Mouse (Mus musculus) bone marrow, adult 2 months (tissue): ENCODE results near the gene Cmpk2. TPM values are rescaled to one million over a fixed set of nuclear protein-coding genes. Genes with fewer than 3 reads are reported as not detected.

Experiments used
- H3K27ac ChIP-seq: fragments of 200-500 bp; 2 replicates; pipeline ENCODE4 v1.5.1; 2012; ENCODE audit warnings: low read depth, mild to moderate bottlenecking, control low read depth, inconsistent platforms, low read length; ENCODE audit not compliant: control insufficient read depth, poor library complexity, insufficient read depth
- H3K4me1 ChIP-seq: fragments of 200-500 bp; 2 replicates; pipeline ENCODE4 v1.6.1; 2011; ENCODE audit warnings: low read length; ENCODE audit not compliant: control insufficient read depth, insufficient read depth
- H3K4me3 ChIP-seq: fragments of 200-500 bp; replicated peaks from 2 replicates; pipeline ENCODE3; 2011; ENCODE audit warnings: mild to moderate bottlenecking, low read depth, low read length, control low read depth; ENCODE audit not compliant: control insufficient read depth
- CTCF ChIP-seq: fragments of 200-500 bp; IDR thresholded peaks from 2 replicates; pipeline ENCODE4 v1.5.1; 2011; ENCODE audit warnings: low read length, control low read depth; ENCODE audit not compliant: control insufficient read depth, insufficient read depth
- POLR2A ChIP-seq: fragments of 200-500 bp; IDR thresholded peaks from 2 replicates; pipeline ENCODE4 v1.6.1; 2011; ENCODE audit warnings: low read depth, mild to moderate bottlenecking, control low read depth, low read length, borderline replicate concordance; ENCODE audit not compliant: control insufficient read depth
- WGBS: fragments of 180-500 bp; shearing (Covaris S2); methylation state at CpG from one replicate; pipeline ENCODE4 v1.1.7; 2018; 5-methylcytosine and 5-hydroxymethylcytosine counted together
- polyA plus RNA-seq: library from polyadenylated mRNA; stranded (reverse); fragments of >200 nt; gene quantifications from 2 replicates; pipeline ENCODE4 v1.2.4, GENCODE M21; 2011; ENCODE audit warnings: low replicate concordance; ENCODE audit not compliant: missing spikeins, insufficient read depth, insufficient read length

The Cmpk2 gene
- polyA plus RNA-seq, 1 experiment, result 24.7 TPM

- WGBS, result 88% methylated on average over 4 of the region's 4 CpGs
- Histone ChIP-seq H3K27ac (no peak overlapping the region), H3K4me1 (peaks cover 1% of the 10 kb centered on the region; the same call in 1 of the 2 replicates), H3K4me3 (no peak overlapping the region)
- TF ChIP-seq CTCF, result no peak
- no peak for TF ChIP-seq POLR2A
Measured at GRCm38 (mm10) chr12:26446377-26447045, 22.5 kb upstream of the Cmpk2 start.

GRCm38 (mm10) chr12:26449483-26449882, 19.5 kb upstream of the Cmpk2 start:
- H3K4me3 ChIP-seq, result no peak overlapping the region
- TF ChIP-seq CTCF (no peak), POLR2A (no peak)
- WGBS, result 54% methylated on average over 2 of the region's 2 CpGs
- no peak overlapping the region for H3K27ac ChIP-seq
- peaks cover 6% of the 10 kb centered on the region; the same call in 1 of the 2 replicates for H3K4me1 ChIP-seq

GRCm38 (mm10) chr12:26451150-26451549, 17.9 kb upstream of the Cmpk2 start:
- TF ChIP-seq CTCF, result no peak
- no peak for TF ChIP-seq POLR2A
- no peak overlapping the region for H3K4me3 ChIP-seq
- H3K27ac ChIP-seq, result no peak overlapping the region
- 9% methylated on average over 1 of the region's 1 CpGs for WGBS
- H3K4me1 ChIP-seq, result peaks cover 7% of the 10 kb centered on the region; the same call in 1 of the 2 replicates

GRCm38 (mm10) chr12:26452951-26453350, 16.1 kb upstream of the Cmpk2 start:
- peaks cover 7% of the 10 kb centered on the region; the same call in 1 of the 2 replicates for H3K4me1 ChIP-seq
- TF ChIP-seq CTCF (no peak), POLR2A (no peak)
- no peak overlapping the region for H3K27ac ChIP-seq
- 3% methylated on average over 4 of the region's 4 CpGs for WGBS
- peak overlapping the region; percentile 16 for H3K4me3 ChIP-seq

GRCm38 (mm10) chr12:26454682-26455081, 14.3 kb upstream of the Cmpk2 start:
- Histone ChIP-seq H3K4me3 (peak overlapping the region; percentile 77), H3K27ac (peak overlapping the region; percentile 34; the same call in 1 of the 2 replicates), H3K4me1 (peaks cover 7% of the 10 kb centered on the region)
- TF ChIP-seq CTCF, result no peak
- TF ChIP-seq POLR2A, result no peak
- 45% methylated on average over 5 of the region's 5 CpGs for WGBS

- TF ChIP-seq CTCF (no peak), POLR2A (peak; percentile 95)
- peaks cover 9% of the 10 kb centered on the region for H3K4me1 ChIP-seq
- peak within 1 kb of the TSS; percentile 80 for H3K4me3 ChIP-seq
- 14% methylated on average over 13 of the region's 13 CpGs for WGBS
- peak within 1 kb of the TSS; percentile 82 for H3K27ac ChIP-seq
Measured at GRCm38 (mm10) chr12:26456028-26456698, 12.8 kb upstream of the Cmpk2 start, which contains the start of gene Rsad2. Rsad2 (minus strand) TSS chr12:26456452.

GRCm38 (mm10) chr12:26460091-26460490, 8.9 kb upstream of the Cmpk2 start:
- Histone ChIP-seq H3K4me1 (peaks cover 5% of the 10 kb centered on the region), H3K4me3 (peak overlapping the region; percentile 28), H3K27ac (peak overlapping the region; percentile 64)
- 1% methylated on average over 2 of the region's 2 CpGs for WGBS
- no peak for TF ChIP-seq CTCF
- no peak for TF ChIP-seq POLR2A

GRCm38 (mm10) chr12:26465600-26465999, 3.4 kb upstream of the Cmpk2 start:
- no peak overlapping the region for H3K27ac ChIP-seq
- H3K4me3 ChIP-seq, result no peak overlapping the region
- TF ChIP-seq POLR2A (no peak), CTCF (no peak)
- WGBS, result 55% methylated on average over 5 of the region's 5 CpGs
- H3K4me1 ChIP-seq, result peaks cover 3% of the 10 kb centered on the region; the same call in 1 of the 2 replicates
